Mouse (Mus musculus) stomach, embryonic 15.5 days (tissue): Measurements from ENCODE around the gene Disc1. TPM values are rescaled to one million over a fixed set of nuclear protein-coding genes. Genes with fewer than 3 reads are reported as not detected.
A peak's percentile ranks its signal among the peaks of the same experiment; 100 is the strongest.

Source experiments
- ATAC-seq: fragments of 200-750 bp; cut with Nextera tagmentation; 2 replicates; pipeline ENCODE4 v1.8.0; 2017; ENCODE audit warnings: low read depth, moderate number of reproducible peaks, moderate TSS enrichment; ENCODE audit not compliant: insufficient read depth, low FRiP score
- H3K27ac ChIP-seq: fragments of 300-500 bp; sonication (generic); 2 replicates; pipeline ENCODE4 v1.5.1; 2015; ENCODE audit warnings: mild to moderate bottlenecking, inconsistent platforms
- H3K27me3 ChIP-seq: fragments of 300-500 bp; sonication (generic); replicated peaks from 2 replicates; pipeline ENCODE4 v1.6.1; 2015; ENCODE audit warnings: inconsistent platforms
- H3K36me3 ChIP-seq: fragments of 300-500 bp; sonication (generic); 2 replicates; pipeline ENCODE4 v1.6.1; 2015; ENCODE audit warnings: inconsistent platforms
- H3K4me1 ChIP-seq: fragments of 300-500 bp; sonication (generic); 2 replicates; pipeline ENCODE4 v1.6.1; 2015; ENCODE audit warnings: inconsistent platforms
- H3K4me2 ChIP-seq: fragments of 300-500 bp; sonication (generic); 2 replicates; pipeline ENCODE4 v1.6.1; 2015; ENCODE audit warnings: mild to moderate bottlenecking, inconsistent platforms
- H3K4me3 ChIP-seq: fragments of 300-500 bp; sonication (generic); replicated peaks from 2 replicates; pipeline ENCODE4 v1.5.1; 2015; ENCODE audit warnings: inconsistent platforms
- H3K9ac ChIP-seq: fragments of 300-500 bp; sonication (generic); 2 replicates; pipeline ENCODE4 v1.6.1; 2015; ENCODE audit warnings: inconsistent platforms
- H3K9me3 ChIP-seq: fragments of 300-500 bp; sonication (generic); 2 replicates; pipeline ENCODE4 v1.6.1; 2016; ENCODE audit warnings: inconsistent platforms
- WGBS: fragments of 180-500 bp; shearing (Covaris S2); methylation state at CpG from one replicate; pipeline ENCODE4 v1.1.7; 2015; 5-methylcytosine and 5-hydroxymethylcytosine counted together
- polyA plus RNA-seq: library from polyadenylated mRNA; unstranded; fragments of >200 nt; fragmentation: Nextera tagmentation; extraction: Ambion mirVana; gene quantifications from 2 replicates; pipeline ENCODE4 v1.2.1, GENCODE M21; 2015

The Disc1 gene
- polyA plus RNA-seq, 1 experiment from 2014 or later, result 1.7 TPM

- 72% methylated on average over 12 of the region's 12 CpGs for WGBS
- Histone ChIP-seq H3K4me3 (no peak overlapping the region), H3K27ac (no peak overlapping the region), H3K4me2 (no peak overlapping the region), H3K9me3 (no peaks in the 10 kb centered on the region), H3K27me3 (no peaks in the 10 kb centered on the region), H3K9ac (no peak overlapping the region), H3K36me3 (no peaks in the 10 kb centered on the region), H3K4me1 (peaks cover 19% of the 10 kb centered on the region; the same call in 1 of the 2 replicates)
- no peak for ATAC-seq
Measured at GRCm38 (mm10) chr8:125285966-125286681, 232.1 kb downstream of the Disc1 start.

- no peak for ATAC-seq
- Histone ChIP-seq H3K9ac (no peak overlapping the region), H3K4me2 (no peak overlapping the region), H3K27ac (no peak overlapping the region), H3K27me3 (no peaks in the 10 kb centered on the region), H3K36me3 (no peaks in the 10 kb centered on the region), H3K4me3 (no peak overlapping the region), H3K9me3 (no peaks in the 10 kb centered on the region), H3K4me1 (peaks cover 23% of the 10 kb centered on the region)
- WGBS, result 75% methylated on average over 4 of the region's 4 CpGs
Measured at GRCm38 (mm10) chr8:125287311-125287710, 233.3 kb downstream of the Disc1 start.

GRCm38 (mm10) chr8:125287841-125288341 lies 233.9 kb downstream of the Disc1 start:
- H3K36me3 ChIP-seq, result no peaks in the 10 kb centered on the region
- ATAC-seq, result no peak
- H3K27me3 ChIP-seq, result no peaks in the 10 kb centered on the region
- H3K27ac ChIP-seq, result no peak overlapping the region
- H3K4me1 ChIP-seq, result peaks cover 21% of the 10 kb centered on the region
- no peak overlapping the region for H3K9ac ChIP-seq
- H3K4me3 ChIP-seq, result no peak overlapping the region
- H3K4me2 ChIP-seq, result no peak overlapping the region
- WGBS, result 36% methylated on average over 7 of the region's 7 CpGs
- no peaks in the 10 kb centered on the region for H3K9me3 ChIP-seq

GRCm38 (mm10) chr8:125291506-125291905 lies 237.5 kb downstream of the Disc1 start:
- Histone ChIP-seq H3K36me3 (no peaks in the 10 kb centered on the region), H3K9ac (no peak overlapping the region), H3K27me3 (no peaks in the 10 kb centered on the region), H3K4me1 (peaks cover 25% of the 10 kb centered on the region; the same call in 1 of the 2 replicates), H3K27ac (no peak overlapping the region), H3K4me3 (no peak overlapping the region), H3K4me2 (no peak overlapping the region), H3K9me3 (no peaks in the 10 kb centered on the region)
- no peak for ATAC-seq
- 54% methylated on average over 10 of the region's 10 CpGs for WGBS

- WGBS, result 64% methylated on average over 22 of the region's 22 CpGs
- H3K9ac ChIP-seq, result no peak overlapping the region
- no peaks in the 10 kb centered on the region for H3K27me3 ChIP-seq
- H3K4me2 ChIP-seq, result no peak overlapping the region
- peaks cover 25% of the 10 kb centered on the region; the same call in 1 of the 2 replicates for H3K4me1 ChIP-seq
- H3K27ac ChIP-seq, result peak overlapping the region; percentile 88
- H3K9me3 ChIP-seq, result no peaks in the 10 kb centered on the region
- no peak for ATAC-seq
- H3K36me3 ChIP-seq, result no peaks in the 10 kb centered on the region
- no peak overlapping the region for H3K4me3 ChIP-seq
Measured at GRCm38 (mm10) chr8:125291932-125292717, 238.1 kb downstream of the Disc1 start.

- H3K27me3 ChIP-seq, result no peaks in the 10 kb centered on the region
- no peak overlapping the region for H3K4me2 ChIP-seq
- peak; percentile 44; the same call in 1 of the 2 replicates for ATAC-seq
- H3K4me3 ChIP-seq, result no peak overlapping the region
- no peaks in the 10 kb centered on the region for H3K9me3 ChIP-seq
- peaks cover 24% of the 10 kb centered on the region; the same call in 1 of the 2 replicates for H3K4me1 ChIP-seq
- 35% methylated on average over 8 of the region's 8 CpGs for WGBS
- peak overlapping the region; percentile 88 for H3K27ac ChIP-seq
- no peak overlapping the region for H3K9ac ChIP-seq
- H3K36me3 ChIP-seq, result no peaks in the 10 kb centered on the region
Measured at GRCm38 (mm10) chr8:125292933-125293591, 239.1 kb downstream of the Disc1 start.

DNA sequence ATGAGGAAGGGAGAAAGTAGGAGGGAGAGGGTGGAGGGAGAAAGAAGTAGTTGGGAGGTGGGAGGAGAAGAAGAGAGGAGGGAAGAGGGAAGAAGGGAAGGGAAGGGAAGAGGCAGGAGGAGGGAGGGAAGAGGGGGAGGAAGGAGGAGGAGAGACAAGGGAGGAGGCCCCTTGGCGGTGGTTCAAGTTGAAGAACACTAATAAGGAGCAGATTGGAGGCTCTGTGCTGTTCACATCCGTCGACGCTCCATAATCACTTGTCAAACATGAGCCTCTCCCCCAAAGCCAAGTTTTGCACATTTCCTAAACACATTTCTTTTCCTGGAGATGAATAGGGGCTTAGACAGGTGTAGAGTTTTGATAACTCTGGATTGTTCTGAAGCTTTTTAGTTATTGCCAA lies 245.3 kb downstream of the Disc1 start:
- no peak for ATAC-seq
- Histone ChIP-seq H3K9ac (no peak overlapping the region), H3K27me3 (no peaks in the 10 kb centered on the region), H3K4me3 (no peak overlapping the region), H3K27ac (peak overlapping the region; percentile 35; the same call in 1 of the 2 replicates), H3K4me1 (peaks cover 13% of the 10 kb centered on the region), H3K4me2 (no peak overlapping the region), H3K36me3 (no peaks in the 10 kb centered on the region), H3K9me3 (no peaks in the 10 kb centered on the region)
- 8% methylated on average over 4 of the region's 4 CpGs for WGBS

GRCm38 (mm10) chr8:125301931-125302361 lies 248.0 kb downstream of the Disc1 start:
- ATAC-seq, result peak; percentile 56; the same call in 1 of the 2 replicates
- Histone ChIP-seq H3K36me3 (no peaks in the 10 kb centered on the region), H3K4me1 (peaks cover 13% of the 10 kb centered on the region), H3K4me3 (no peak overlapping the region), H3K27me3 (no peaks in the 10 kb centered on the region), H3K4me2 (no peak overlapping the region), H3K27ac (peak overlapping the region; percentile 21; the same call in 1 of the 2 replicates), H3K9ac (no peak overlapping the region), H3K9me3 (no peaks in the 10 kb centered on the region)
- WGBS, result 35% methylated on average over 8 of the region's 8 CpGs

DNA sequence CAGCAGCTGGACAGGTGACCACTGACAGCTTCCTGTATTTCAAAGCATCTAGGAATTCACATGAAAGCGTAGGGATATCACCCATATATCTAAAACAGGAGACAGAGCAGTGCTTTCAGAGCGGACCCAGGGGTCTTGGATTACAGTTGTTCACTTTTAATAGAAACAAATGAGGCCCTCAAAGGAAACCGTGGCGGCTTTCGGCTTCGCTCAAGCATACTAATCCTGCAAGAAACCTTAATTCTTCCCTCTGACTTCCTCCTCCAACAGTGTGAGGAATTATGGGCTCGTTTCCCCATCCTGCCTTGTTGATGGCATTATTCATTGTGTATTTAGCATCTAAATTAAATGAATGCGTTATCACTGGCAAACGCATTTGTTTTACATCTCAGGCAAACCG lies 252.7 kb downstream of the Disc1 start:
- H3K27me3 ChIP-seq, result no peaks in the 10 kb centered on the region
- ATAC-seq, result no peak
- no peak overlapping the region for H3K27ac ChIP-seq
- no peak overlapping the region for H3K4me3 ChIP-seq
- no peaks in the 10 kb centered on the region for H3K9me3 ChIP-seq
- H3K4me1 ChIP-seq, result peaks cover 26% of the 10 kb centered on the region
- no peaks in the 10 kb centered on the region for H3K36me3 ChIP-seq
- H3K9ac ChIP-seq, result no peak overlapping the region
- H3K4me2 ChIP-seq, result no peak overlapping the region
- WGBS, result 59% methylated on average over 10 of the region's 10 CpGs

DNA sequence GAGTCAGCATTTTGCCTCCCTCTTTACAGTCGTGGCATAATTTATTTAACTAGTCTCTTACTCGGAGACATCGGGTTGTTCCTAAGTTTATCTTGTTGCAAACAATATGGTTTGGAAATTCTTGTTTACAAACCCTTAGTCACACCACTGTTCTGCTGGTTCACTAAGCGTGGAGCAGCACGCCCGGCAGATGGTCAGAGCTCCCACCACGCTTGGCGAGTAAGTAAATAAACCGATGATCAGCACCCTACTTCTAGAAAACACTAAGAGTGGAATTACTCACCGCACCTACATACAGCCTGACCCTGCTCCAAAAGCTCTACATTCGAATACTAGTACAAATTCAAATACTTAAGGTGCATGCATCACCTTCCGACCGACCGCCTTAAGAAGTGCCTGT lies 256.0 kb downstream of the Disc1 start:
- no peak overlapping the region for H3K4me3 ChIP-seq
- H3K27ac ChIP-seq, result no peak overlapping the region
- no peak for ATAC-seq
- H3K4me2 ChIP-seq, result no peak overlapping the region
- H3K9ac ChIP-seq, result no peak overlapping the region
- no peaks in the 10 kb centered on the region for H3K27me3 ChIP-seq
- no peaks in the 10 kb centered on the region for H3K36me3 ChIP-seq
- no peaks in the 10 kb centered on the region for H3K9me3 ChIP-seq
- H3K4me1 ChIP-seq, result peaks cover 22% of the 10 kb centered on the region
- WGBS, result 50% methylated on average over 14 of the region's 14 CpGs
